Mouse (Mus musculus) heart, embryonic 10.5 days (tissue): ENCODE measurements around the gene Dand5. TPM values are rescaled to one million over a fixed set of nuclear protein-coding genes. Genes with fewer than 3 reads are reported as not detected.
A peak's percentile ranks its signal among the peaks of the same experiment; 100 is the strongest.

Experiments
- DNase-seq: peaks from one replicate; pipeline ENCODE4 v3.0.0-alpha.2; 2017; ENCODE audit warnings: low spot score
- H3K27ac ChIP-seq: fragments of 300-500 bp; sonication (generic); 2 replicates; pipeline ENCODE4 v1.5.1; 2016; ENCODE audit warnings: mild to moderate bottlenecking
- H3K27me3 ChIP-seq: fragments of 300-500 bp; sonication (generic); 2 replicates; pipeline ENCODE4 v1.6.1; 2016; ENCODE audit warnings: mild to moderate bottlenecking; ENCODE audit not compliant: poor library complexity, insufficient read depth, severe bottlenecking
- H3K36me3 ChIP-seq: fragments of 300-500 bp; sonication (generic); 2 replicates; pipeline ENCODE4 v1.6.1; 2016; ENCODE audit warnings: mild to moderate bottlenecking, moderate library complexity
- H3K4me1 ChIP-seq: fragments of 300-500 bp; sonication (generic); 2 replicates; pipeline ENCODE4 v1.6.1; 2016; ENCODE audit warnings: mild to moderate bottlenecking
- H3K4me3 ChIP-seq: fragments of 300-500 bp; sonication (generic); 2 replicates; pipeline ENCODE4 v1.5.1; 2016; ENCODE audit warnings: mild to moderate bottlenecking, moderate library complexity
- H3K9me3 ChIP-seq: fragments of 300-500 bp; sonication (generic); 2 replicates; pipeline ENCODE4 v1.6.1; 2016; ENCODE audit warnings: mild to moderate bottlenecking, moderate library complexity
- WGBS: fragments of 180-500 bp; shearing (Covaris S2); methylation state at CpG from one replicate; pipeline ENCODE4 v1.1.7; 2016; 5-methylcytosine and 5-hydroxymethylcytosine counted together
- polyA plus RNA-seq: library from polyadenylated mRNA; unstranded; fragments of >200 nt; fragmentation: Nextera tagmentation; extraction: Ambion mirVana; gene quantifications from 2 replicates; pipeline ENCODE4 v1.2.1, GENCODE M21; 2016

The Dand5 gene
- polyA plus RNA-seq, 1 experiment from 2014 or later = 5.3 TPM

DNA sequence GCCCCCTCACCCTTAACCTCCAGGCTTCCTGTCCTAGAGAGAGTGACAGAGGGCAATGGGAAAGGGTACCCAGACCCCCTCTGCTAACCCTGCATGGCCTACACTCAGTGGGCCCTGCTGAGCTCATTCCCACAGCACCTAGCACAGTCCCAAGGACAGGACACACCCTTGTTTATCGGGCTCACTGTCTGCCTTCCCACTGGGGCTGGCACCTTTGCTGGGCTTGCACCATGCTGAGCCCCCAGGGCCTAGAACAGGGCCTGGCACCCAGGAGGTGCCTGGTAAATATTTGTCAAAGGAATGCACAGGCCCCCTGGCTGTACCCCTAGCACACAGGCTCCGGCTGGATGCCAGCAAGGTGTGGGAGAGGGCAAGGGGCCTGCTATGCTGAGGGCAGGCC is 32.1 kb downstream of the Dand5 start:
- Histone ChIP-seq H3K27ac (no peak overlapping the region), H3K4me3 (no peak overlapping the region), H3K4me1 (peaks cover 22% of the 10 kb centered on the region), H3K9me3 (no peaks in the 10 kb centered on the region), H3K36me3 (no peaks in the 10 kb centered on the region), H3K27me3 (peaks cover 100% of the 10 kb centered on the region)
- DNase-seq = no peak
- 65% methylated on average over 2 of the region's 2 CpGs for WGBS

DNA sequence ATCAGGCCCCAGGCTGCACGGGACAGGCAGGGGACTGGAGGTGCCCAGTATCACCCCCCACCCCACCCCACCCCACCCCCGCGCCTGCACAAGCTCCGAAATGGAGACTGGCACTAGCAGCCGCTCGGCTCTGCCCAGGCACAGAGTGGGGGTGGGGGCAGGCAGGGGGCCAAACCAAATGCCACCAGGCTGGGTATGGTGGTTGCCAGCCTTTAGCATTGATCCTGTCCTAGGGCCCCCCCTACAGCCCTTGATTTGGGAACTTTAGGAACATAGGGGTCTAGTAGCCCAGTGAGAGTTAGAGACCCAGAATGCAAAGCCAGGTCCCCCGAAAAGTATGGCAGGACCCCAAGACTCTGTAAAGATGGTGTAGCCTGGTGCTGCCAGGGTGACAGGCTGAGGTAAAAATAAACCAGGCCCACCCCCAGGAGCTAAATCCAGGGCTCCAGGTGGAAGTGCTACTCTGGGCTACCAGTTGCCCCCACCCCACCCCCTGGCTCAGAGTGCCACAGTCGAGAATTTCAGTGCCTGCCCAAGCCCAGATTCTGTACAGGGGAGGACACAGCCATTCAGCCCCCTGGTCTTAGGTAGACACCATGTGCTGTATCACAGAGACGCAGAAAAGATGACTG is 32.7 kb downstream of the Dand5 start:
- no peak for DNase-seq
- no peak overlapping the region for H3K27ac ChIP-seq
- peaks cover 100% of the 10 kb centered on the region for H3K27me3 ChIP-seq
- no peak overlapping the region for H3K4me3 ChIP-seq
- no peaks in the 10 kb centered on the region for H3K9me3 ChIP-seq
- peaks cover 26% of the 10 kb centered on the region for H3K4me1 ChIP-seq
- H3K36me3 ChIP-seq = no peaks in the 10 kb centered on the region
- WGBS = 66% methylated on average over 9 of the region's 9 CpGs

DNA sequence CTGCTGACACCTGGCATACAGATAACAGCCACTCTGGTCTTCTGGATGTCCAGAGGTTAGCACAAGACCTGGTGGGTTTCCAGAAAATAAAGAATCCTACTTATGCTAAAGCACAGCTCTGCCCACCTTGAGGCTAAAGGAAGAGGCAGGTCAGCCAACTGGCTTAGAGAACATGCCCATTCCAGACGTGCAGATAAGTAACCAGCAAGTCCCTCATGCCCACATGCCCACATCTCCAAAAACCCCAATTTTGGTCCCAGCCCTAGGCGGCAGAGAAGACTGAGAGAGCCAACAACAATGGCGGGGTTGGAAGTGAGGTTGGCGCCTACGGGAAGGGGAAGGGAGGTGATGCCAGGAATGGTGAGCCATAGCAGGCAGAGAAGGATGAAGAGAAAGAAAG is 33.3 kb downstream of the Dand5 start:
- no peak for DNase-seq
- no peaks in the 10 kb centered on the region for H3K9me3 ChIP-seq
- H3K36me3 ChIP-seq = no peaks in the 10 kb centered on the region
- H3K27ac ChIP-seq = no peak overlapping the region
- WGBS = 51% methylated on average over 5 of the region's 5 CpGs
- peaks cover 32% of the 10 kb centered on the region for H3K4me1 ChIP-seq
- no peak overlapping the region for H3K4me3 ChIP-seq
- peaks cover 100% of the 10 kb centered on the region for H3K27me3 ChIP-seq

DNA sequence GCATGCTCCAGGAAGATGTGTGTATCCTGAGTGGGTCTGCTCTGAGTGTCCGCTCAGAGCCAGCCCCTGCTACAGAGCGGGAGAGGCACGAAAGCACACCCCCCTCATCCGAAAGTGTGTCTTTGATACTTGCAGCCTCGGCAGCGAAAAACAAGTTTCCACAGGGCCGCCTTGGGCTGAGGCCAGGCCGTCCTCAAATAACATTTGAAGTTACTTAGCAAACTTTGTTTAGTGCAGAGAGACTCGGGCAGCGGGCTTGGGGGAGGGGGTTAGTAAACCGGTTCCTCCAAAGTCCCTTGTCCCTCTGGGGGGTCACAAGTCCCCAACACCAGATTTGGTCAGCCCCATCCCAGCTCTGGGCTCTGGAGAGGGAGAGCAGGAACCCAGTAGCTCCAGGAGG is 33.7 kb downstream of the Dand5 start:
- Histone ChIP-seq H3K27me3 (peaks cover 100% of the 10 kb centered on the region), H3K4me3 (no peak overlapping the region), H3K27ac (no peak overlapping the region), H3K9me3 (no peaks in the 10 kb centered on the region), H3K36me3 (no peaks in the 10 kb centered on the region), H3K4me1 (peaks cover 32% of the 10 kb centered on the region)
- WGBS = 14% methylated on average over 11 of the region's 11 CpGs
- no peak for DNase-seq

DNA sequence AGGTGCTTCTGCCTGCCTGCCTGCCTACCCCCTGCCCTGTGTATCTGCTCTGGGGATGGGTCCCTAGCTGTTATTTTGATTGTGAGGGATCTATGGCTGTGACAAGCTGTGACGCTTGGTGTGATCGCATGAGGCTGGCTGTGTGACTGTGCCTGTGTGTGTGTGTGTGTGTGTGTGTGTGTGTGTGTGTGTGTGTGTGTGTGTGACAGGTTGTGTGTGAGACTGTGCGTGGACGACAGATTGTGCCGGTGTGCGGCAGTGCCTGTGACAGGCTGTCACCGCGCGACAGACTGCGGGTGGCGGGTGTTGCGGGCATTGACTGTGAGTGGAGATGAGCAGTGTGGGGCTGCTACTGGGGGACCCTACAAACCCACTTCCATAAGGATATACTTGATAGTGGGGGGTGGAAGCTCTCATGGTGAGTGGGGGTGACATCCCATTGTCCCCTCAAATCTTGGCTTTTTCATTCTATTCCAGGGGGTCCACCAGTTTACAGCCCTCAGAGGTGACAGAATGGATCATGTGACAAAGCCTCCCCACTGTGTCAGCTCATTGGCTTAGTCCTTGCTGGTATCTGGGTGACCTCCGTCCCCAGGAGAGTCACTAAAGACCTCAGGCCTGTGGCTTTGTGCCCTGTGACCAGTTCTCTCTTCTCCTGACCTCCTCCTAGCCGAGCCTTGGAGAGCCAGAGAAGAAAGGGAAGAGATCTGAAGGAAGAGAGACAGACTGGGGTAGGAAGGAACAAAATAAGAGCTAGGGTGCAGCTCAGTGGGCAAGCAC is 34.9 kb downstream of the Dand5 start:
- 9% methylated on average over 14 of the region's 14 CpGs for WGBS
- peaks cover 29% of the 10 kb centered on the region for H3K4me1 ChIP-seq
- H3K9me3 ChIP-seq = no peaks in the 10 kb centered on the region
- DNase-seq = no peak
- H3K27me3 ChIP-seq = peaks cover 100% of the 10 kb centered on the region
- H3K36me3 ChIP-seq = no peaks in the 10 kb centered on the region
- no peak overlapping the region for H3K4me3 ChIP-seq
- H3K27ac ChIP-seq = no peak overlapping the region

DNA sequence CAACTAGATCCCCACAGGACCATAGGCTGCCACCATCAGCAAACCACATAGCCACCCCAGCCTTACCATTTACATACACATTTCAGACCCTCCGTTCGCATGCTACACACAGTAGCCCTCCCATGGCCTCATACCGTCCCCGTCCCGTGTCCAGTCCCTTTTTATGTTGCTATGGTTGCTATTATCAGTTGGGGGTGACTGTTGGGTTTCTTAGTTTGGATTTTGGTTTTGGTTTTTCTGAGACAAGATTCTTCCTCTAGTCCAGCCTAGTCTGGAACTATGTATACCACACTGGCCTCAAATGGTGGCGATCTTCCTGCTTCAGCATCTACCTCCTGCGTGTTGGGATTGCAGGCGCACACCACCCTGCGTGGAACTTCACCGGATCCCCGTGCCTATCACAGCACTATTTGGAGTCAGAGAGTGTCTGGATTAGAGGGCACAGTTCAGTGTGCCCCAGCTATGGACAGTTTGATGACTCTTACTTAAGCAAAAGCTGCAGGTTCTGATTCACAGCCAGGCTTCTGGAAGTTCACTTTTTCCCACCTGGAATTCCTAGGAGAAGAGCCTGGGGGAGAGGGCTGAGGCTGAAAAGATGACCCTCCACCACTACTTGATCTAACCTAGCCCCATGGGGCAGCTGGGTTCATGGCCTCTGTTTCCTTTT is 35.7 kb downstream of the Dand5 start:
- peaks cover 100% of the 10 kb centered on the region for H3K27me3 ChIP-seq
- H3K4me3 ChIP-seq = no peak overlapping the region
- H3K36me3 ChIP-seq = no peaks in the 10 kb centered on the region
- WGBS = 6% methylated on average over 11 of the region's 11 CpGs
- H3K27ac ChIP-seq = no peak overlapping the region
- peaks cover 29% of the 10 kb centered on the region for H3K4me1 ChIP-seq
- DNase-seq = no peak
- no peaks in the 10 kb centered on the region for H3K9me3 ChIP-seq

DNA sequence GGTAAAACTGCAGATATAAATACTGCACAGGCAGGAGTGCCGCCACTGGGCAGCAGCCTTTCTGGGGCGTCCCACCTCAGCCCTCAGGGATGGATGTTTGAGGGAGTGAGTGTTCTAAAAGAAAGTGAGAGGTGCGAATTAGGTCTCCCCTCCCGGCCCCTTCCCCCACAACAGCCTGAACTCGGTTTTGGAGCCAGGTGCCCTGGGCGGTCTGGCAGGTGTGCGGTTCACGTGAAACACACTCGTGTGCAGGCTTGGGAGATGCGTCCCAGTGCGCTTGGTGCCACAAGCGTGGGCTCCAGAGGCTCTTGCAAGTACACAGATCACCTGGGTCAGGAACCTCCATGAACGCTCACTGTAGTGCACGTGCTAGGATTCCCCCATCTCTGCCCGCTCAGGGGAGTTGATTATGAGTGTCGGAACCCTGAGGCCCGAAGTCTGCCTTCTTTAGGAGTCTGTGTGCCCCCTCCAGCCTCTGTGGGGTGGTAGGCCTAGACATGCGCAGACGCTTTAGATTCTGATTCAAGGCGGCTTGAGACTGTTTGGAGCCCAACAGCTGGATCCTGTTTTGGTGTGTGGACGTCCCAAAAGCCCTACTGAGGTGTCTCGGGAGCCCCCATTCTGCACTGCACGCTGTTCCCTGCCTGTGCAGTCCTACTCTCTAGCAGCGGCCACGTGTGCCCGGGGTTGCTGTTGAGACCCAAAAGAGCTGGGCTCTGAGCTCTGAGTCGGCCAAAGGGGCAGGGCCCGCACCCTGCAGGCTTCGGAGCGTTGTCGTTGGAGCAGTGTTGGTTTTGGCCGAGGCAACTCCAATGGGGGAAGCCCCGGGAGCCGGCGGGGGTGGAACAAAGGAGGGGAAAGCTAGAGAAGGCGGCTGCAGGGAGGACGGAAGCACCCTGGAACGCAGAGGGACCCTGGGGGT is 36.6 kb downstream of the Dand5 start:
- H3K27me3 ChIP-seq = peaks cover 100% of the 10 kb centered on the region
- no peak overlapping the region for H3K27ac ChIP-seq
- H3K4me3 ChIP-seq = peak overlapping the region; percentile 25; the same call in 1 of the 2 replicates
- H3K4me1 ChIP-seq = peaks cover 33% of the 10 kb centered on the region
- DNase-seq = no peak
- H3K36me3 ChIP-seq = no peaks in the 10 kb centered on the region
- no peaks in the 10 kb centered on the region for H3K9me3 ChIP-seq
- WGBS = under 1% methylated on average over 38 of the region's 38 CpGs

DNA sequence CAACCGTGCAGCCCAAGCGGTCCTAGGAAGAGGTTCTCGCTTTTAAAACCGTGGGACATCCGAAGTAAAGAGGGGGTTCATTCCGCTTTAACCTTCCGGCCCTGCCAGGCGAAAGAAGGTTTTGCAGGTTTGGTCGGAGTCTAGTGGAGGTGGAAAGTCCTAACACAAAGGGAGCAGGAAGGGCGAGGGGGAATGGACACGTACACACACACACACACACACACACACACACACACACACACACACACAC is 37.2 kb downstream of the Dand5 start:
- no peak for DNase-seq
- Histone ChIP-seq H3K4me1 (peaks cover 33% of the 10 kb centered on the region), H3K27me3 (peaks cover 100% of the 10 kb centered on the region), H3K4me3 (no peak overlapping the region), H3K9me3 (no peaks in the 10 kb centered on the region), H3K36me3 (no peaks in the 10 kb centered on the region), H3K27ac (no peak overlapping the region)
- WGBS = 1% methylated on average over 11 of the region's 11 CpGs

DNA sequence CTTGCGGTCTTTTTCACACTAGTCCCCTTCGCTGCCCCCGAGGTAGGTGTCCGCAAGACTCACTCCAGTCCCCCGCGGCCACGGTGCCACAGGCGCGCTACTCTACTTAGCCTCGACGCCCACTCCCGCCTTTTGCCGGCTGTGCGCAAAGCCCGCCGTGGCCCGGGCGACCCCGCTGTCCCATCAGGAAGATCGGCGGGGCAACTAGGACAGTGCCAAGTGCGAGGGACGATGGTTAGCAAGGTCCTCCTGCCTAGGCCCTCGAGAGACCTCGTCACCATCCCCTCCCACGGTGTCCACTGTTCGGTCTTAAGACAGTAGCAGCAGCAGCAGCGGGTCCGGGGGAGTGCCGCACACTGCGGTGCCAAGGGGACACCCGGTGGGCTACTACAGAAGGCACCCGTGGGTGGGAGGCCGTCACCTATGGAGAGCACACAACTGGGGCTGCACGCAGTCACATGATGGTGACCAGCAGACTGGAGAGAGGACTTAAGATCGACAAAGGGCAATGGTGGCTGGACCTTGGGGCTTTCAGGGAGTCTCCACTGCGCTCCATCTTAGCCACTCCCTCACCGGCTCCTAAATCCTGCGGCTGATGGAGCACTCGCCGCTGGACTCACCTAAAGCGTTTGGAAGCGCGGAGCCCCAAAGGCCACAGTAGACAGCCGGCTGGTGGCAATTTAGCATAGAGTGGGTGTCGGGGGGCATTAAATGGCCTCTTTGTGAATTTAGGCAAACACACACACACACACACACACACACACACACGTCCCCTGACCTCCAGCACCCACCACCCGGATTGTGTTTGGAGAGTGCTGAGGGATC is 37.7 kb downstream of the Dand5 start:
- DNase-seq = no peak
- WGBS = 1% methylated on average over 48 of the region's 48 CpGs
- no peak overlapping the region for H3K4me3 ChIP-seq

DNA sequence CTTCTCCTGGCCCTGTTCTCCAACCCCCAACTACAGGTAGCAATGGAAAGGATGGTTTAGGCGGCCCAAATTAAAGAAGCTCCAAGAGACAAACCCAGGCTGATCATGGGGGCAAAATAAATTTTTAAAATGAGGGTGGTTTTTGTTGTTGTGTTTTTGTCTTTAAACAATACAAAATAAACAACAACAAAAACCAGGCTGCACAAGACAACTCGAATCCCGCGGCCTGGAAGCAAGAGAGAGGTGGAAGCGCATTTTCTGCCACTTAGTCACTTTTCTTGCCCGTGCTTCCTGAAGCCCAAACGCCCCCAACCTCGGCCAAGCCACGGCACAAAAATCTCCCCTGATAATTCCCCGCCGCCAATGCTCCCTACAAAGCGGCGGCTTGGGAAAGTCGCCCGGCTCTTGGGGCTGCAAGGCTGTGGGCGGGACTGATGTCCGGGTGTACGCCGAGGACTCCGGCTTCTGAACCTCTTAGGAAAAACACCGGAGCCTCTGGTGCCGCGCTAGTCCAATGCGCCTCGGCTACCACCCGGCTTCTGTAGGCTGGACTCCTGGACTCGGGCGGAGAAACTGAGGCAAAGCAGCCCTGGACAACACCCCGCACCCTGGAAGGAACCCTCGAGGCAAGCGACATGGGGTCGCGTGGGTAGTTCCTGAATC is 38.6 kb downstream of the Dand5 start:
- H3K36me3 ChIP-seq = no peaks in the 10 kb centered on the region
- H3K4me3 ChIP-seq = no peak overlapping the region
- H3K4me1 ChIP-seq = peaks cover 29% of the 10 kb centered on the region
- WGBS = under 1% methylated on average over 33 of the region's 33 CpGs
- no peak overlapping the region for H3K27ac ChIP-seq
- H3K27me3 ChIP-seq = peaks cover 100% of the 10 kb centered on the region
- no peak for DNase-seq
- H3K9me3 ChIP-seq = no peaks in the 10 kb centered on the region

More for the DNA sequence above, 37.7 kb downstream of the Dand5 start:
- peaks cover 29% of the 10 kb centered on the region for H3K4me1 ChIP-seq
- no peak overlapping the region for H3K27ac ChIP-seq
- H3K27me3 ChIP-seq = peaks cover 100% of the 10 kb centered on the region
- H3K9me3 ChIP-seq = no peaks in the 10 kb centered on the region
- no peaks in the 10 kb centered on the region for H3K36me3 ChIP-seq

DNA sequence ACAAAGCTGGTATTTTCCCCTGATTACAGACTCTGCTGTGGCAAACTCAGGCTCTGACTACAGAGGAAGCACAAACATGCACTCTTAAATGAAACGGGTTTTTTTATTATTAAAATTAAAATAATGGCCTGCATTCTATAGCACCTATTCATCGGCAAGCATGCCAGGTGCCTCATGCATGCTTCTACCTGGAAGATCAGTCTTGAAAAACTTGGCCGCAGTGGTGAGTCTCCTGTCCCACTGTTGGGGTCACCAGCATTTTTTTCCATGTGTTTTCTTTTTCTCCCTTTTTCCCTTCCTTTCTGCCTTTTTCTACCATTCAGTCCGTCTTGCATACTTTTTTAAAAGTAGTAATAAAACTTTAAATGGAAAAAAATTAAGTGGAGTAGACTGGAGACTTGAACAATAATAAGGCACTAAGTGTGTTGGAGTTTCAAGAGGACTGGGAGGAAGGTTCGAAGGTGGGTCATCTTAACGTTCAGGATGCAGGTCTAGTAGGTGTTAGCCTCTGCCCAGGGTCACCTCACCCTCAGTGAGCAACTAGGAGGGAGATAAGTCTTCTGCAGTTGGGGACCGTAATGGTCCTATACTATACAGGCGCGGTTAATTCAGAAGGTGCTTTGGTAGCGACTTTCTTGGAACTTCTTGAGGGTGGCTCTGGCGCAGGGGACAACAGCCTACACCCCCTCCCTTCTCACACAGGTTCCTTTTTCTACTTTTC is 39.3 kb downstream of the Dand5 start:
- H3K27ac ChIP-seq = no peak overlapping the region
- WGBS = 4% methylated on average over 11 of the region's 11 CpGs
- no peak overlapping the region for H3K4me3 ChIP-seq
- DNase-seq = no peak
- no peaks in the 10 kb centered on the region for H3K36me3 ChIP-seq
- H3K27me3 ChIP-seq = peaks cover 100% of the 10 kb centered on the region
- H3K9me3 ChIP-seq = no peaks in the 10 kb centered on the region
- peaks cover 29% of the 10 kb centered on the region for H3K4me1 ChIP-seq
